Mouse (Mus musculus) adrenal gland, adult 8-10 months (tissue): Measurements from ENCODE around the gene Gm45261. TPM values are rescaled to one million over a fixed set of nuclear protein-coding genes. Genes with fewer than 3 reads are reported as not detected.

Experiments
- DNase-seq: peaks from one replicate; pipeline ENCODE4 v3.0.0; 2022
- total RNA-seq, 4 experiments: library from RNA; stranded (reverse); gene quantifications; 2 replicates each; pipeline ENCODE4 v1.2.4; 2022

The Gm45261 gene
- total RNA-seq, 4 experiments from 2014 or later, result not detected

DNA sequence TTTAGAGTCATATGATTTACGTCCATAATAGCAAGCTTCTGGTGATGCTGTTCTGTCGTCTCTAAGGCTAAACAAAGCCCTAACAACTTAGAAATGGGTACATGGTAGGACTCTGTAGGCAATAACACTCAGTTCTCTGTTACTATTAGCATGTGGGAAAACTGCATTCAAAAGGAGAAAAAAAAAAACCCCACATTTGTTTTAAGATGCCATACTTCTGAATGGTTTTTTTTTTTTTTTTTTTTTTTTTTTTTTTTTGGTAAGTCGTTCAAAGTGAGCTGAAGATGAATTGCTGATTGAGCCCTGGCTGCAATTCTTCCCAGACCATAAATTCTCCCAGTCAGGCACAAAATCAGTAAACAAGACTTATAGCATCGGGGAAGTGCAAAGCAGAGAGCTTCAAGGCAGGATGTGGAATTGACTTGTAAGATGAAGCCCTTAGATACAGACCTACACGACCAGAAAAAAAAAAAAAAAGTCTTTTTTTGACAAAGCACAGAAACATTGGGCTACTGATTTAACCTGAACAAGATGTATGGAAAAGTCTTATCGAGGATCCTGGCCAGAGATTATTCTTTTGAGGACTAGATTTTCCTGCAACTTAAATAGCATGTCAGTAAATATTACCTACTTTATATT lies 51.7 kb downstream of the Gm45261 start:
- no peak for DNase-seq

DNA sequence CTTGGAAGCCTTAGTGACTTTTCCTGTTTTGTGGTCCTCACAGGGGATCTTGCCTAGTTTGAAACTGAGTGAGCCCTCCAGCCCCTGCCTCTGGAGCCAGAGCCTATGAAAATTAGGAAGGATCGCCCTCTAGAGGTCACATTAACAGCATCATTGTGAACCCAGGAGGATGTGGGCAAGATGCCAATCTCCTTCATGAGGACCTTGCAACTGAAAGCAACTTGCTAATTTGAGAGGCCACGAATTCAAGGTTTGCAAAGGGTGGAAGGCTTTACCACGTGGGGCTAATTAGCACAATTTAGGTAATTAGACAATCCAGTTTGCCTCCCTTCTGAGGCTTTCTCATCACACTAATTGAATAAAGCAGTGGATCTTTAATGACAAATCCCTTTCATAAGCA lies 52.7 kb downstream of the Gm45261 start:
- DNase-seq, result peak; percentile 58

DNA sequence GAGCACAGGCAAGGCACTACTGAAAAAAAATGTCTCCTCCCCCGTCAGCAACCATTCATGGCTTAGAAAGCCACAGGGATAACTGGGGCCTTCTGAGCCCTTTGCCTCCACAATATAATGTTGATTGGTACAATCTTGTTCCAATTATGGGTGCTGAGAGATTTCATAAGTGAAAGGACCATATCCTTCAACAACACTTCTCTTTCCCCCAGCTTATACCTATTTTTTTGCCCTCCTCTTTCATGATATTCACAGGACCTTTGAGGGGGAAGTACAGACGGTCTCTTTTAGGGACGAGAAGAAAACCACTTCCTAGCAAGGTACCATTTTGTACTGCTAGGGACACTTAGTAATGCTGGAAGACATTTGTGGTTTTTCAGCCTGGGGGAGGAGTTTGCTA lies 57.1 kb downstream of the Gm45261 start:
- no peak for DNase-seq

DNA sequence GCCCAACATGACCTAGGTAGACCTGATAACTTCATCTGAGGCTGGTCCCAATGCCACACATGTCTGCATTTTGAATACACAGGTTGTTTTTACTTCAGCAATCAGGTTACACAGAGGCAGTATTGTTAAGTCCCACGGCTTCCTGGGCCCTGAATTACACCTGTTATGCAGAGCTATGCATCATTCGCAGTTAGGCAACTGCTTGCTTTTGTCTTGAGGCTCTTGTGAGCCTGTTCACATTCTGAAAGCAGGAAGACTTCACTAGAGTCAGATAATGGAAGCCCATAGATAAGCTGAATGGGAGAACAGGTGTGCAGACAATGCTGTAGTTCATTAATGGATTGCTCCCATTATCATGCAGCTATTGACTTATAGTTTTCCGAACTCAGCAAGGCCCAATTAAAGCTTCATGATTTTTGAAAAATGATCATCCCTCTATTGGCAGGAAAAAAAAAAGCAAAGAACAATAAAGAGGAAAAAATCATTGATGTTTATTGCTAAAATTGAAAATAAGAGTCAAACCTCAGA lies 57.8 kb downstream of the Gm45261 start:
- no peak for DNase-seq

DNA sequence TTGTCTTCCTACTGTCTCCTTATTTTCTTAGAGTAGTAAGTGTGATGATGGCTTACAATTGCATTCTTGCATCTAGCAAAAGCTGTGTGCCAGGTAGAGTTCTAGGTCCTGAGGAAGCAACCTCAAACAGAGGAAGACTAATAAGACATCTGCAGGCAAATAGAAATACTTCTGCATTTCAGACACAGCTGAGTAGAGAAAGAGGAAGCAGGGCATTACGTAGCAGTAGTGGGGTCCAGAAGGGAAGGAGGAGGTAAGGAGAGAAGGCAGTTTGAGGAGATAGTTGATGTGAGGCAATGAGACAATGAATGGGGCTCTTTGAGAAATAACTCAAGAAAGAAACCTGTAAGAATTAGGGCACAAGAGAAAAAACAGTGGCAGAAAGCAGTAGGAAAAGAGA lies 59.3 kb downstream of the Gm45261 start:
- DNase-seq, result no peak

Other genes with a start within 250 kb of the Gm45261 start
- under 1 TPM; 0.11 to 0.15 (median 0.14) TPM for gene Fam124b, start 243.0 kb downstream of the Gm45261 start, total RNA-seq
- gene Cul3, start 121.0 kb downstream of the Gm45261 start, total RNA-seq, result 100 to 1,000 TPM in 3 of 4 experiments, 10 to 100 TPM in 1; 94.0 to 137 (median 115) TPM